Mouse (Mus musculus) testis, adult 2 months (tissue): ENCODE measurements at regions not wholly inside any gene's neighbourhood (a gene's known extent, or its start where the extent isn't known, plus 50 kb on each side); places are given as distances from the start of the nearest gene placed in this dataset.

ENCODE experiments used
- H3K27ac ChIP-seq: fragments of 200-500 bp; 2 replicates; pipeline ENCODE4 v1.5.1; 2012; ENCODE audit warnings: low read depth, low read length; ENCODE audit not compliant: control insufficient read depth, insufficient read depth
- H3K27me3 ChIP-seq: fragments of 200-500 bp; 2 replicates; pipeline ENCODE4 v1.6.1; 2012; ENCODE audit warnings: mild to moderate bottlenecking, low read length, moderate library complexity; ENCODE audit not compliant: control insufficient read depth, insufficient read depth
- H3K36me3 ChIP-seq: fragments of 200-500 bp; 2 replicates; pipeline ENCODE4 v1.6.1; 2012; ENCODE audit warnings: mild to moderate bottlenecking, low read length; ENCODE audit not compliant: control insufficient read depth, insufficient read depth
- H3K4me1 ChIP-seq: fragments of 200-500 bp; 2 replicates; pipeline ENCODE4 v1.6.1; 2012; ENCODE audit warnings: low read length; ENCODE audit not compliant: control insufficient read depth, insufficient read depth
- H3K4me3 ChIP-seq: fragments of 200-500 bp; 2 replicates; pipeline ENCODE4 v1.5.1; 2012; ENCODE audit warnings: low read depth, mild to moderate bottlenecking, low read length, moderate library complexity, mixed read lengths; ENCODE audit not compliant: control insufficient read depth
- CTCF ChIP-seq: fragments of 200-500 bp; IDR thresholded peaks from 2 replicates; pipeline ENCODE4 v1.5.1; 2012; ENCODE audit warnings: low read depth, mild to moderate bottlenecking, inconsistent platforms, low read length, moderate library complexity; ENCODE audit not compliant: control insufficient read depth, insufficient read depth, insufficient replicate concordance
- POLR2A ChIP-seq: fragments of 200-500 bp; IDR thresholded peaks from 2 replicates; pipeline ENCODE4 v1.6.1; 2012; ENCODE audit warnings: low read depth, mild to moderate bottlenecking, inconsistent platforms, low read length, moderate library complexity; ENCODE audit not compliant: control insufficient read depth

DNA sequence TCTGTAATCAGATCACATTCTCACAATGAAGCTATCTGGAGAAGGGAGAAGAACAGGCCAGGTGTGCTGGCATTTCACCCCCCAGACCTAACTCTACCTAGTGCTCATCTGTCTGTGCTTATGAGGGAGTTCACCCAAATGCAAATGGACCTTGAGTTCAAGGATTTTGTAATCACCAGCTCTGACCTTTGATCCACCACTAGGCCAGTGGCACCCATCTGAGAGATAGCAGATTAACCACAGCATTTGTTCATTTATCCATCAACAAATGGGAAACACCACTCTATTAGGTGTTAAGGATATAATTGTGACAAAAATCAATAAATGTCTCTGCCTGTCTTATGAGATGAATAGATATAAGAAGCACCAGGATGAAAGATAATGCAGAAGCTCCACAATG is 255.7 kb upstream of the Plxna2 start:
- no peaks in the 10 kb centered on the region for H3K36me3 ChIP-seq

DNA sequence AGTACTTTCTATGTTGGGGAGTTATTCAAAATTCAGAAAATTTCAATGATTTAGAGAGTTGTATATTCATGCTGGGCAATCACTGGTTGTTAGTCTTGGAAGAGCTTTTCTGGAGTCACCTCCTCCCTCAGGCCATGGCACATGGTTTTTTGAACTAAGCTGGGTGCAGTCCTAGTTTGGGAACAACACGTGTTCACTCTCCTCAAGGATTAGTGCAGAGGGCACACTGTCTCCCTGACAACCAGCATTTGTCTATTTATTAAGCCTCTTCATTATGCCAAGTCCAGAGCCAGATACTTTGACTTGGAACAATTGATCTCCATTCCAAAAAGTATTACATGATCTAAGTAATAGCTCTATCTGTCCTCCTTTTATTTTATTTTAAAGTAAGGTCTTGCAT is 256.7 kb upstream of the Plxna2 start:
- Histone ChIP-seq H3K4me1 (no peaks in the 10 kb centered on the region), H3K4me3 (no peak overlapping the region), H3K27ac (no peak overlapping the region), H3K36me3 (no peaks in the 10 kb centered on the region), H3K27me3 (no peaks in the 10 kb centered on the region)
- TF ChIP-seq POLR2A = no peak
- no peak for TF ChIP-seq CTCF

More for the DNA sequence above, 255.7 kb upstream of the Plxna2 start:
- Histone ChIP-seq H3K27me3 (no peaks in the 10 kb centered on the region), H3K4me3 (no peak overlapping the region), H3K27ac (no peak overlapping the region), H3K4me1 (no peaks in the 10 kb centered on the region)
- no peak for TF ChIP-seq POLR2A
- no peak for TF ChIP-seq CTCF

DNA sequence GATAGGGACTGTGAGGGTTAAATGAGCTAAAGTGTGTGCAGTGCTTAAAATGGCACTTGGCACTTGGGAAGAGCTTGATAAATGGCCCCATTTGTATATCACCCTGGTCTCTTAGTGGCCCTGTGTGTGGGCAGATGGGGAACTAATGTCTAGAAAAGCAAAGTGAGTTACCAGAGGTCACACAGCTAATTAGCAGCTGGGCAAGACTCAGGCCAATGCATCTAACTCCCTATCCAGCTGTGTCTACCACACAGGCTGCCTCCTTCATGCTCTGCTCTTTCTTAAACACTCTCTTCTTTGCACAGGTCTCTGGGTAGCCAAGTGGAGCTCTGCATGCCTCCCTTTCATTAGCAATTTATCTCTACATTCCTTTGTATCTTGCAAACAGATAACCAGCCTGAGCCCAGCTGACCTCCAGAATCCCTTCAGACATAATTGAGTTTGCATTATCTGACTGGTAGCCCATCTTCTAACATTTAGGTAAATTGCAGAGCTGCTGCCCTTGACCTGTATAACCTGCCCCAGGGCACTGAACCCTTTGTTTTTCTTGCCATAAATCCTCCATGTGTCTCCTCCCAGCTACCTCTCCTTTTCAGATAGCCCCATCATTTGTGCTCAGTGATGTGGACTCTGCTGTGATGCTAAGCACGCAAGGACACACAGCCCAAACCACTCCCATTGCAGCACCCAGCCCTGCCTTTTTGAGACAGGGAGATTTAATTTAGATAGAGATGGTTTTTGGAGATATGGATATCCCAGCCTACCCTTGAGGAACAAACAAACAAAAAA is 263.5 kb upstream of the Plxna2 start:
- TF ChIP-seq POLR2A (no peak), CTCF (no peak)
- Histone ChIP-seq H3K4me3 (no peak overlapping the region), H3K27ac (no peak overlapping the region), H3K27me3 (no peaks in the 10 kb centered on the region), H3K36me3 (no peaks in the 10 kb centered on the region), H3K4me1 (no peaks in the 10 kb centered on the region)

GRCm38 (mm10) chr1:194345304-194346033 is 272.5 kb upstream of the Plxna2 start:
- no peaks in the 10 kb centered on the region for H3K4me1 ChIP-seq
- no peak overlapping the region for H3K27ac ChIP-seq
- TF ChIP-seq CTCF = no peak
- no peak for TF ChIP-seq POLR2A
- no peak overlapping the region for H3K4me3 ChIP-seq
- H3K36me3 ChIP-seq = no peaks in the 10 kb centered on the region
- H3K27me3 ChIP-seq = no peaks in the 10 kb centered on the region

- no peak overlapping the region for H3K27ac ChIP-seq
- no peaks in the 10 kb centered on the region for H3K4me1 ChIP-seq
- TF ChIP-seq POLR2A (no peak), CTCF (no peak)
- H3K4me3 ChIP-seq = no peak overlapping the region
- H3K27me3 ChIP-seq = no peaks in the 10 kb centered on the region
- H3K36me3 ChIP-seq = no peaks in the 10 kb centered on the region
Observed at GRCm38 (mm10) chr1:194342568-194342967, 275.4 kb upstream of the Plxna2 start.

GRCm38 (mm10) chr1:194341758-194342157 is 276.3 kb upstream of the Plxna2 start:
- no peaks in the 10 kb centered on the region for H3K27me3 ChIP-seq
- no peaks in the 10 kb centered on the region for H3K36me3 ChIP-seq
- TF ChIP-seq CTCF = no peak
- no peak for TF ChIP-seq POLR2A
- H3K4me3 ChIP-seq = no peak overlapping the region
- no peaks in the 10 kb centered on the region for H3K4me1 ChIP-seq
- H3K27ac ChIP-seq = no peak overlapping the region

GRCm38 (mm10) chr1:194334752-194335719 is 283.0 kb upstream of the Plxna2 start:
- TF ChIP-seq POLR2A (no peak), CTCF (no peak)
- Histone ChIP-seq H3K4me1 (no peaks in the 10 kb centered on the region), H3K27ac (no peak overlapping the region)

More at GRCm38 (mm10) chr1:194334752-194335719, 283.0 kb upstream of the Plxna2 start:
- Histone ChIP-seq H3K27me3 (no peaks in the 10 kb centered on the region), H3K4me3 (no peak overlapping the region), H3K36me3 (no peaks in the 10 kb centered on the region)
